Mouse (Mus musculus) ZHBTc4 (cell line): ENCODE measurements around the gene Bola3.

ENCODE experiments used
- DNase-seq: peaks from one replicate; pipeline ENCODE4 v3.0.0-alpha.2; 2011; ENCODE audit warnings: low read depth, low spot score

Bola3 gene

GRCm38 (mm10) chr6:83394122-83394521 lies 45.2 kb downstream of the Bola3 start:
- no peak for DNase-seq

- no peak for DNase-seq
Observed at GRCm38 (mm10) chr6:83395544-83396229, 46.7 kb downstream of the Bola3 start.

- DNase-seq = no peak
Observed at GRCm38 (mm10) chr6:83396711-83397110, 47.8 kb downstream of the Bola3 start.

GRCm38 (mm10) chr6:83397728-83398127 lies 48.8 kb downstream of the Bola3 start:
- DNase-seq = no peak

- no peak for DNase-seq
Observed at GRCm38 (mm10) chr6:83399790-83400189, 50.8 kb downstream of the Bola3 start.

DNA sequence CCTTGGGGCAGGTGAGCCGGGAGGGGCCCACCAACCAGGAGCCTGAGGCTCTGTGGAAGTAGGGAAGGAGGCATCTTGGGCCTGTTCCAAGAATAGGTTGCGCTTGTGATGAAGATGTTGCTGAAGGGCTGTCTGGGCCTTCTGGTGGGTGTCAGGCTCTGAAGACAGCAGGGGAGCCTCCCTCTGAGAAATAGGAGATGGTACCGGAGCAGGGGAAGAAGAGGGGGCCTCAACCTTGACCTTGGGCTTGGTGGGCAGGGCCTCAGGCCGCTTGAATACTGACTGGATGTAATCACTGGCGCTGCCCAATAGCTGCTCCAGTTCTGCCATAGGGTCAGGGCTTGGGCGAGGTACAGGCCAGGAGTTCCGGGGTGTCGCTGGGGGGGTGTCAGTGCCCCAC lies 54.5 kb downstream of the Bola3 start:
- no peak for DNase-seq

DNA sequence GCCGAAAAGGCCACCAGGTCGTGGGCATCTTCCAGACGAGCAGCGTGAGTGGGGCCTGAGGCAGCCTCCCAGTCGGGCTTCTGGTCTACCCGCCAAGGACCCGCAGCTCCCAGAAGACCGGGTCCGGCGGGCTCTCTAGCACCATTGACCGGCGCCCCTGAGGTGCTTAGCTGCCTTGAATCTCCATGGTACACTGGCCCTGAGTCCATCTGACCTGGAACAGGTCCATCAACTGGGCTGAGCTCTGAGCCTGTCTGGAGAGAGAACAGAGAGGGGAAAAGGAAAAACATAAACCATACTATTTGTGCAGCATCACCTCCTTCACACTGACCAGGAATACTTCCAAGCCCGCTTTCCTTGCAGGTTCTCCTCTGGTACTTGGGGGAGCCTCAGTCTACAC lies 55.6 kb downstream of the Bola3 start:
- DNase-seq = peak; percentile 15

GRCm38 (mm10) chr6:83405511-83406064 lies 56.6 kb downstream of the Bola3 start:
- no peak for DNase-seq

GRCm38 (mm10) chr6:83408510-83408909 lies 59.6 kb downstream of the Bola3 start:
- no peak for DNase-seq
